Mouse (Mus musculus): ENCODE measurements around the gene Fam186a.

DNA sequence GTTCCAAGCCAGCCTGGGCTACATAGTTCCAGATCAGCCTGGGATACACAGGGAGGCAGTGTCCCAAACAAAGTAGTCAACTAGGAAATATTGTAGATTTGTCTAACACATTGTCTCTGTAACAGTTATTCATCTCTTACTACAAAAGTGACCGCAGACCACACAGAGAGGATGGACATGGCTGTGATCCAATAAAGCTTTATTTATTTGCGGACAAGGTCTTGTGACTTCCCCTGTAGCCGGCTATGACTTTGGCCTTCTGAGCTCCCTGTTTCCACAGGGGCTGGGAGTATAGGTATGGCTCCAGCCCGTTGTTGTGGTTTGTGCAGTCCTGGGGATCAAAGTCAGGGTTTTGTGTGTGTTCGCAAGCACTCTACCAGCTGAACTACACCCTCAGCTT is 88.3 kb downstream of the Fam186a start:
- no peak for TF ChIP-seq HCFC1 (IDR thresholded peaks at IDR 0.05; ENCODE audit: borderline replicate concordance, insufficient read depth, low read length)
- no peak for TF ChIP-seq ZC3H11A (IDR thresholded peaks at IDR 0.05; ENCODE audit: borderline replicate concordance, low read depth, low read length)
